Mouse (Mus musculus) brown adipose tissue, adult 24 weeks (tissue): ENCODE results near the gene Irf2. TPM values are rescaled to one million over a fixed set of nuclear protein-coding genes. Genes with fewer than 3 reads are reported as not detected.
A peak's percentile ranks its signal among the peaks of the same experiment; 100 is the strongest.
"Not testable (repeated sequence)": the region's sequence is repeated elsewhere in the genome, so short reads cannot be mapped to it uniquely, and the experiment has no call there.

Source experiments
- H3K27ac ChIP-seq: fragments of 200-500 bp; replicated peaks from 2 replicates; pipeline ENCODE4 v1.5.1; 2012; ENCODE audit warnings: low read depth, mild to moderate bottlenecking, low read length
- H3K4me1 ChIP-seq: fragments of 200-500 bp; 2 replicates; pipeline ENCODE4 v1.6.1; 2012; ENCODE audit warnings: low read length, mixed read lengths; ENCODE audit not compliant: control insufficient read depth, insufficient read depth, insufficient read length
- H3K4me3 ChIP-seq: fragments of 200-500 bp; 2 replicates; pipeline ENCODE4 v1.5.1; 2012; ENCODE audit warnings: low read depth, mild to moderate bottlenecking, low read length, moderate library complexity; ENCODE audit not compliant: insufficient read depth
- polyA plus RNA-seq: library from polyadenylated mRNA; stranded (reverse); fragments of >200 nt; gene quantifications from 2 replicates; pipeline ENCODE4 v1.2.4, GENCODE M21; 2012; ENCODE audit not compliant: missing spikeins, insufficient read depth, insufficient read length

Gene Irf2
- polyA plus RNA-seq, 1 experiment = 32.7 TPM

GRCm38 (mm10) chr8:46716477-46716876, 23.1 kb upstream of the Irf2 start:
- Histone ChIP-seq H3K4me3 (no peak overlapping the region), H3K4me1 (peaks cover 24% of the 10 kb centered on the region), H3K27ac (no peak overlapping the region)

GRCm38 (mm10) chr8:46717170-46717569, 22.4 kb upstream of the Irf2 start:
- Histone ChIP-seq H3K27ac (no peak overlapping the region), H3K4me1 (peaks cover 24% of the 10 kb centered on the region), H3K4me3 (no peak overlapping the region)

GRCm38 (mm10) chr8:46718301-46718700, 21.2 kb upstream of the Irf2 start:
- H3K4me1 ChIP-seq = peaks cover 21% of the 10 kb centered on the region
- H3K4me3 ChIP-seq = no peak overlapping the region
- no peak overlapping the region for H3K27ac ChIP-seq

GRCm38 (mm10) chr8:46718747-46719146, 20.8 kb upstream of the Irf2 start:
- H3K4me3 ChIP-seq = no peak overlapping the region
- H3K4me1 ChIP-seq = peaks cover 18% of the 10 kb centered on the region
- H3K27ac ChIP-seq = no peak overlapping the region

- H3K4me1 ChIP-seq = peaks cover 7% of the 10 kb centered on the region
- H3K4me3 ChIP-seq = no peak overlapping the region
- H3K27ac ChIP-seq = no peak overlapping the region
Measured at GRCm38 (mm10) chr8:46720656-46721055, 18.9 kb upstream of the Irf2 start.

- Histone ChIP-seq H3K27ac (no peak overlapping the region), H3K4me1 (peaks cover 2% of the 10 kb centered on the region; the same call in 1 of the 2 replicates), H3K4me3 (no peak overlapping the region)
Measured at GRCm38 (mm10) chr8:46721065-46721845, 18.3 kb upstream of the Irf2 start.

GRCm38 (mm10) chr8:46722536-46722935, 17.0 kb upstream of the Irf2 start:
- Histone ChIP-seq H3K27ac (no peak overlapping the region), H3K4me1 (no peaks in the 10 kb centered on the region), H3K4me3 (no peak overlapping the region)

GRCm38 (mm10) chr8:46726383-46726782, 13.1 kb upstream of the Irf2 start:
- H3K4me3 ChIP-seq = no peak overlapping the region

GRCm38 (mm10) chr8:46729671-46730070, 9.9 kb upstream of the Irf2 start:
- not testable (repeated sequence) for H3K4me3 ChIP-seq, H3K4me1 ChIP-seq

More at GRCm38 (mm10) chr8:46726383-46726782, 13.1 kb upstream of the Irf2 start:
- Histone ChIP-seq H3K4me1 (no peaks in the 10 kb centered on the region), H3K27ac (no peak overlapping the region)

GRCm38 (mm10) chr8:46732381-46732915, 7.1 kb upstream of the Irf2 start:
- Histone ChIP-seq H3K27ac (no peak overlapping the region), H3K4me3 (no peak overlapping the region), H3K4me1 (peaks cover 4% of the 10 kb centered on the region)

More at GRCm38 (mm10) chr8:46729671-46730070, 9.9 kb upstream of the Irf2 start:
- H3K27ac ChIP-seq = not testable (repeated sequence)

GRCm38 (mm10) chr8:46733603-46734002, 5.9 kb upstream of the Irf2 start:
- H3K4me3 ChIP-seq = no peak overlapping the region
- peaks cover 11% of the 10 kb centered on the region for H3K4me1 ChIP-seq
- H3K27ac ChIP-seq = no peak overlapping the region

- H3K27ac ChIP-seq = no peak overlapping the region
- H3K4me3 ChIP-seq = no peak overlapping the region
- peaks cover 13% of the 10 kb centered on the region for H3K4me1 ChIP-seq
Measured at GRCm38 (mm10) chr8:46735505-46735904, 4.0 kb upstream of the Irf2 start.

GRCm38 (mm10) chr8:46736260-46736659, 3.3 kb upstream of the Irf2 start:
- no peak overlapping the region for H3K4me3 ChIP-seq
- H3K27ac ChIP-seq = no peak overlapping the region
- H3K4me1 ChIP-seq = peaks cover 13% of the 10 kb centered on the region

- Histone ChIP-seq H3K27ac (peak overlapping the region; percentile 50), H3K4me3 (peak overlapping the region; percentile 7; the same call in 1 of the 2 replicates), H3K4me1 (peaks cover 17% of the 10 kb centered on the region)
Measured at GRCm38 (mm10) chr8:46737421-46737820, 2.1 kb upstream of the Irf2 start.

- H3K4me3 ChIP-seq = peak overlapping the region; percentile 97; the same call in 1 of the 2 replicates
- peak overlapping the region; percentile 19; the same call in 1 of the 2 replicates for H3K27ac ChIP-seq
- H3K4me1 ChIP-seq = peaks cover 21% of the 10 kb centered on the region
Measured at GRCm38 (mm10) chr8:46737907-46738306, 1.6 kb upstream of the Irf2 start.

- Histone ChIP-seq H3K4me3 (peak overlapping the region; percentile 97), H3K4me1 (peaks cover 21% of the 10 kb centered on the region), H3K27ac (peak overlapping the region; percentile 25)
Measured at GRCm38 (mm10) chr8:46738601-46739000, 931 bp upstream of the Irf2 start.
